Mouse (Mus musculus) heart, embryonic 13.5 days (tissue): ENCODE results near the gene Ngly1. TPM values are rescaled to one million over a fixed set of nuclear protein-coding genes. Genes with fewer than 3 reads are reported as not detected.

ENCODE experiments used
- ATAC-seq: fragments of 200-750 bp; cut with Nextera tagmentation; 2 replicates; pipeline ENCODE4 v1.8.0; 2017; ENCODE audit warnings: moderate TSS enrichment; ENCODE audit not compliant: insufficient number of reproducible peaks, low FRiP score, low TSS enrichment; ENCODE audit errors: extremely low read depth
- H3K27ac ChIP-seq: fragments of 300-500 bp; sonication (generic); replicated peaks from 2 replicates; pipeline ENCODE4 v1.5.1; 2015; ENCODE audit warnings: moderate library complexity, mild to moderate bottlenecking, inconsistent platforms
- H3K27me3 ChIP-seq: fragments of 300-500 bp; sonication (generic); replicated peaks from 2 replicates; pipeline ENCODE4 v1.6.1; 2015; ENCODE audit warnings: mild to moderate bottlenecking, inconsistent platforms
- H3K36me3 ChIP-seq: fragments of 300-500 bp; sonication (generic); 2 replicates; pipeline ENCODE4 v1.6.1; 2015; ENCODE audit warnings: mild to moderate bottlenecking, inconsistent platforms
- H3K4me1 ChIP-seq: fragments of 300-500 bp; sonication (generic); 2 replicates; pipeline ENCODE4 v1.6.1; 2015; ENCODE audit warnings: inconsistent platforms
- H3K4me2 ChIP-seq: fragments of 300-500 bp; sonication (generic); 2 replicates; pipeline ENCODE4 v1.6.1; 2015; ENCODE audit warnings: inconsistent platforms, mild to moderate bottlenecking, moderate library complexity
- H3K4me3 ChIP-seq: fragments of 300-500 bp; sonication (generic); 2 replicates; pipeline ENCODE4 v1.5.1; 2015; ENCODE audit warnings: moderate library complexity, mild to moderate bottlenecking, inconsistent platforms
- H3K9ac ChIP-seq: fragments of 300-500 bp; sonication (generic); 2 replicates; pipeline ENCODE4 v1.6.1; 2015; ENCODE audit warnings: inconsistent platforms, mild to moderate bottlenecking, moderate library complexity
- H3K9me3 ChIP-seq: fragments of 300-500 bp; sonication (generic); 2 replicates; pipeline ENCODE4 v1.6.1; 2016; ENCODE audit warnings: inconsistent platforms
- WGBS: fragments of 180-500 bp; shearing (Covaris S2); methylation state at CpG from one replicate; pipeline ENCODE4 v1.1.7; 2015; ENCODE audit warnings: mixed read lengths; 5-methylcytosine and 5-hydroxymethylcytosine counted together
- polyA plus RNA-seq: library from polyadenylated mRNA; unstranded; fragments of >200 nt; fragmentation: Nextera tagmentation; extraction: Ambion mirVana; gene quantifications from 2 replicates; pipeline ENCODE4 v1.2.1, GENCODE M21; 2015

Gene Ngly1
- polyA plus RNA-seq, 1 experiment from 2014 or later = 22.1 TPM

- H3K4me1 ChIP-seq = no peaks in the 10 kb centered on the region
- H3K9ac ChIP-seq = no peak overlapping the region
- WGBS = 76% methylated on average over 3 of the region's 3 CpGs
- ATAC-seq = no peak
- H3K9me3 ChIP-seq = no peaks in the 10 kb centered on the region
- H3K36me3 ChIP-seq = peaks cover 33% of the 10 kb centered on the region
- no peak overlapping the region for H3K27ac ChIP-seq
- H3K4me2 ChIP-seq = no peak overlapping the region
- H3K4me3 ChIP-seq = no peak overlapping the region
- no peaks in the 10 kb centered on the region for H3K27me3 ChIP-seq
Measured at GRCm38 (mm10) chr14:16261869-16262268, 12.8 kb downstream of the Ngly1 start.

- Histone ChIP-seq H3K9me3 (no peaks in the 10 kb centered on the region), H3K9ac (no peak overlapping the region), H3K4me1 (no peaks in the 10 kb centered on the region), H3K36me3 (peaks cover 27% of the 10 kb centered on the region), H3K4me2 (no peak overlapping the region), H3K27me3 (no peaks in the 10 kb centered on the region), H3K4me3 (no peak overlapping the region), H3K27ac (no peak overlapping the region)
- 91% methylated on average over 5 of the region's 5 CpGs for WGBS
- no peak for ATAC-seq
Measured at GRCm38 (mm10) chr14:16267028-16267427, 17.9 kb downstream of the Ngly1 start.

GRCm38 (mm10) chr14:16269776-16270175 lies 20.7 kb downstream of the Ngly1 start:
- Histone ChIP-seq H3K9ac (no peak overlapping the region), H3K4me2 (no peak overlapping the region), H3K36me3 (peaks cover 26% of the 10 kb centered on the region), H3K27me3 (no peaks in the 10 kb centered on the region), H3K27ac (no peak overlapping the region), H3K4me3 (no peak overlapping the region), H3K4me1 (peaks cover 4% of the 10 kb centered on the region), H3K9me3 (no peaks in the 10 kb centered on the region)
- no peak for ATAC-seq
- 76% methylated on average over 2 of the region's 2 CpGs for WGBS

GRCm38 (mm10) chr14:16273677-16274076 lies 24.6 kb downstream of the Ngly1 start:
- H3K9ac ChIP-seq = no peak overlapping the region
- peaks cover 4% of the 10 kb centered on the region for H3K4me1 ChIP-seq
- no peaks in the 10 kb centered on the region for H3K27me3 ChIP-seq
- no peak for ATAC-seq
- WGBS = 85% methylated on average over 3 of the region's 3 CpGs
- H3K4me2 ChIP-seq = no peak overlapping the region
- H3K36me3 ChIP-seq = peaks cover 18% of the 10 kb centered on the region
- H3K9me3 ChIP-seq = no peaks in the 10 kb centered on the region
- no peak overlapping the region for H3K27ac ChIP-seq
- no peak overlapping the region for H3K4me3 ChIP-seq

GRCm38 (mm10) chr14:16279196-16279595 lies 30.1 kb downstream of the Ngly1 start:
- WGBS = 81% methylated on average over 4 of the region's 4 CpGs

GRCm38 (mm10) chr14:16283966-16284365 lies 34.9 kb downstream of the Ngly1 start:
- 82% methylated on average over 4 of the region's 4 CpGs for WGBS
- no peak overlapping the region for H3K27ac ChIP-seq
- no peak for ATAC-seq
- H3K9ac ChIP-seq = no peak overlapping the region
- peaks cover 38% of the 10 kb centered on the region for H3K36me3 ChIP-seq
- H3K4me3 ChIP-seq = no peak overlapping the region
- no peaks in the 10 kb centered on the region for H3K4me1 ChIP-seq
- H3K27me3 ChIP-seq = no peaks in the 10 kb centered on the region
- no peaks in the 10 kb centered on the region for H3K9me3 ChIP-seq
- H3K4me2 ChIP-seq = no peak overlapping the region

More at GRCm38 (mm10) chr14:16279196-16279595, 30.1 kb downstream of the Ngly1 start:
- Histone ChIP-seq H3K4me3 (no peak overlapping the region), H3K9ac (no peak overlapping the region), H3K9me3 (no peaks in the 10 kb centered on the region), H3K4me2 (no peak overlapping the region), H3K36me3 (peaks cover 26% of the 10 kb centered on the region), H3K4me1 (no peaks in the 10 kb centered on the region), H3K27ac (no peak overlapping the region), H3K27me3 (no peaks in the 10 kb centered on the region)
- ATAC-seq = no peak

- H3K36me3 ChIP-seq = peaks cover 47% of the 10 kb centered on the region
- no peaks in the 10 kb centered on the region for H3K27me3 ChIP-seq
- WGBS = 53% methylated on average over 1 of the region's 1 CpGs
Measured at GRCm38 (mm10) chr14:16292371-16292770, 43.3 kb downstream of the Ngly1 start.

GRCm38 (mm10) chr14:16293015-16293414 lies 43.9 kb downstream of the Ngly1 start:
- Histone ChIP-seq H3K36me3 (peaks cover 52% of the 10 kb centered on the region), H3K27me3 (no peaks in the 10 kb centered on the region), H3K4me3 (no peak overlapping the region), H3K4me1 (no peaks in the 10 kb centered on the region), H3K9me3 (no peaks in the 10 kb centered on the region), H3K4me2 (no peak overlapping the region), H3K27ac (no peak overlapping the region), H3K9ac (no peak overlapping the region)
- no peak for ATAC-seq

More at GRCm38 (mm10) chr14:16292371-16292770, 43.3 kb downstream of the Ngly1 start:
- no peak for ATAC-seq
- H3K27ac ChIP-seq = no peak overlapping the region
- H3K4me3 ChIP-seq = no peak overlapping the region
- H3K4me1 ChIP-seq = no peaks in the 10 kb centered on the region
- no peak overlapping the region for H3K9ac ChIP-seq
- H3K9me3 ChIP-seq = no peaks in the 10 kb centered on the region
- no peak overlapping the region for H3K4me2 ChIP-seq

- ATAC-seq = no peak
- no peak overlapping the region for H3K4me3 ChIP-seq
- no peak overlapping the region for H3K9ac ChIP-seq
- H3K27me3 ChIP-seq = no peaks in the 10 kb centered on the region
- no peaks in the 10 kb centered on the region for H3K4me1 ChIP-seq
- 80% methylated on average over 1 of the region's 1 CpGs for WGBS
- no peak overlapping the region for H3K4me2 ChIP-seq
- H3K36me3 ChIP-seq = peaks cover 55% of the 10 kb centered on the region
- no peak overlapping the region for H3K27ac ChIP-seq
- no peaks in the 10 kb centered on the region for H3K9me3 ChIP-seq
Measured at GRCm38 (mm10) chr14:16293921-16294320, 44.8 kb downstream of the Ngly1 start.

GRCm38 (mm10) chr14:16296816-16297468 lies 47.9 kb downstream of the Ngly1 start:
- Histone ChIP-seq H3K4me3 (no peak overlapping the region), H3K27me3 (no peaks in the 10 kb centered on the region), H3K36me3 (peaks cover 51% of the 10 kb centered on the region), H3K27ac (no peak overlapping the region), H3K4me2 (no peak overlapping the region), H3K9ac (no peak overlapping the region), H3K9me3 (no peaks in the 10 kb centered on the region), H3K4me1 (no peaks in the 10 kb centered on the region)
- 57% methylated on average over 2 of the region's 2 CpGs for WGBS
- ATAC-seq = no peak

GRCm38 (mm10) chr14:16301735-16302134 lies 52.7 kb downstream of the Ngly1 start:
- Histone ChIP-seq H3K4me1 (no peaks in the 10 kb centered on the region), H3K9ac (no peak overlapping the region), H3K4me3 (no peak overlapping the region), H3K36me3 (peaks cover 30% of the 10 kb centered on the region), H3K9me3 (no peaks in the 10 kb centered on the region), H3K27ac (no peak overlapping the region), H3K4me2 (no peak overlapping the region), H3K27me3 (no peaks in the 10 kb centered on the region)
- no peak for ATAC-seq
- 87% methylated on average over 5 of the region's 5 CpGs for WGBS

GRCm38 (mm10) chr14:16302688-16303087 lies 53.6 kb downstream of the Ngly1 start:
- Histone ChIP-seq H3K4me2 (no peak overlapping the region), H3K9ac (no peak overlapping the region), H3K27ac (no peak overlapping the region), H3K36me3 (peaks cover 34% of the 10 kb centered on the region), H3K9me3 (no peaks in the 10 kb centered on the region), H3K27me3 (no peaks in the 10 kb centered on the region), H3K4me1 (no peaks in the 10 kb centered on the region), H3K4me3 (no peak overlapping the region)
- WGBS = 52% methylated on average over 1 of the region's 1 CpGs
- no peak for ATAC-seq
